Mouse (Mus musculus): ENCODE measurements around the gene Mex3d. TPM values are rescaled to one million over a fixed set of nuclear protein-coding genes. Genes with fewer than 3 reads are reported as not detected.
"Not testable (repeated sequence)": the region's sequence is repeated elsewhere in the genome, so short reads cannot be mapped to it uniquely, and the experiment has no call there.

Mex3d gene
- polyA plus RNA-seq, 1 experiment from 2014 or later = 4.1 TPM

- 58% methylated on average over 4 of the region's 5 CpGs for WGBS (ENCODE audit: missing documents)
- H3K27ac ChIP-seq = no peak overlapping the region
Observed at GRCm38 (mm10) chr10:80367954-80368353, 19.5 kb downstream of the Mex3d start.

GRCm38 (mm10) chr10:80365736-80366135, 21.7 kb downstream of the Mex3d start:
- Histone ChIP-seq H3K27ac (no peak overlapping the region), H3K4me3 (ENCODE audit: inconsistent target) (no peak overlapping the region), H3K36me3 (ENCODE audit: inconsistent target) (no peaks in the 10 kb centered on the region), H3K79me2 (ENCODE audit: inconsistent target) (no peaks in the 10 kb centered on the region)
- 81% methylated on average over 6 of the region's 6 CpGs for WGBS (ENCODE audit: missing documents)

More at GRCm38 (mm10) chr10:80367954-80368353, 19.5 kb downstream of the Mex3d start:
- Histone ChIP-seq H3K4me3 (ENCODE audit: inconsistent target) (no peak overlapping the region), H3K79me2 (ENCODE audit: inconsistent target) (no peaks in the 10 kb centered on the region), H3K36me3 (ENCODE audit: inconsistent target) (no peaks in the 10 kb centered on the region)

- no peaks in the 10 kb centered on the region for H3K79me2 ChIP-seq (ENCODE audit: inconsistent target)
- H3K27ac ChIP-seq = no peak overlapping the region
- H3K4me3 ChIP-seq (ENCODE audit: inconsistent target) = no peak overlapping the region
- no peaks in the 10 kb centered on the region for H3K36me3 ChIP-seq (ENCODE audit: inconsistent target)
- WGBS (ENCODE audit: missing documents) = 57% methylated on average over 6 of the region's 6 CpGs
Observed at GRCm38 (mm10) chr10:80363734-80364133, 23.7 kb downstream of the Mex3d start.

DNA sequence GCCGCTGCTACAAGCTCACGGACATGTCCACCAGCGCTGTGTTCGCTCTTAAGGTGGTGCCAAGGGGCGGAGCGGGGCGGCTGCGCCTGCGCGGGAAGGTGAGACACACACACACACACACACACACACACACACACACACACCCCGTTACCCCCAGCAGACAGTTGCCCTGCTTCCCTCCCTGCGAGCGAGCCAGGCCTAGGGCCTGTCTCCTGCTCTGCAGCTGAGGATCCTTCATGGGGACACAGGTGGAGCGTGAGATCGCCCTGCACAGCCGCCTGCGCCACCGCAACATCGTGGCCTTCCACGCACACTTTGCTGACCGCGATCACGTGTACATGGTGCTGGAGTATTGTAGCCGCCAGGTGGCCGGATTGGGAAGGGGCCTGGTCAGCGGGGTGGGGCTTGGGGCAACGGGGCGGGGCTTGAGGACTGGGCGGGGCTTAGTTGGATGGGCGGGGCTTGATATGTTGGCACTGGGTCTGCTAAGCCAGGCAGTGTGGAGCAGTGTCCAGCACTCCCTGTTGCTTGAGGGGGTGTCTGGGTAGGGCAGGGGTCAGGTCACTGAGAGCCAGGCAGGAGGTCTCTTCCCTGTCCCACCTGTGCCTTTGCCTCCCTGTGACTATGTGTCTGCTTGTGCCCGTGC, 29.3 kb downstream of the Mex3d start:
- Histone ChIP-seq H3K4me3 (ENCODE audit: inconsistent target) (no peak overlapping the region), H3K27ac (no peak overlapping the region), H3K79me2 (ENCODE audit: inconsistent target) (no peaks in the 10 kb centered on the region), H3K36me3 (ENCODE audit: inconsistent target) (no peaks in the 10 kb centered on the region)
- 8% methylated on average over 30 of the region's 31 CpGs for WGBS (ENCODE audit: missing documents)

GRCm38 (mm10) chr10:80357336-80357735, 30.1 kb downstream of the Mex3d start:
- Histone ChIP-seq H3K27ac (no peak overlapping the region), H3K79me2 (ENCODE audit: inconsistent target) (no peaks in the 10 kb centered on the region), H3K36me3 (ENCODE audit: inconsistent target) (no peaks in the 10 kb centered on the region), H3K4me3 (ENCODE audit: inconsistent target) (no peak overlapping the region)
- 32% methylated on average over 7 of the region's 7 CpGs for WGBS (ENCODE audit: missing documents)

- H3K36me3 ChIP-seq (ENCODE audit: inconsistent target) = no peaks in the 10 kb centered on the region
- H3K79me2 ChIP-seq (ENCODE audit: inconsistent target) = no peaks in the 10 kb centered on the region
- H3K4me3 ChIP-seq (ENCODE audit: inconsistent target) = no peak overlapping the region
- no peak overlapping the region for H3K27ac ChIP-seq
- WGBS (ENCODE audit: missing documents) = 7% methylated on average over 34 of the region's 34 CpGs
Observed at GRCm38 (mm10) chr10:80356737-80357136, 30.7 kb downstream of the Mex3d start.

GRCm38 (mm10) chr10:80356001-80356682, 31.3 kb downstream of the Mex3d start, which contains the start of gene Plk5:
TSS of gene Plk5 (plus strand) at chr10:80356459.
- 3% methylated on average over 53 of the region's 53 CpGs for WGBS (ENCODE audit: missing documents)
- Histone ChIP-seq H3K4me3 (ENCODE audit: inconsistent target) (no peak within 1 kb of the TSS), H3K36me3 (ENCODE audit: inconsistent target) (no peaks in the 10 kb centered on the region)

DNA sequence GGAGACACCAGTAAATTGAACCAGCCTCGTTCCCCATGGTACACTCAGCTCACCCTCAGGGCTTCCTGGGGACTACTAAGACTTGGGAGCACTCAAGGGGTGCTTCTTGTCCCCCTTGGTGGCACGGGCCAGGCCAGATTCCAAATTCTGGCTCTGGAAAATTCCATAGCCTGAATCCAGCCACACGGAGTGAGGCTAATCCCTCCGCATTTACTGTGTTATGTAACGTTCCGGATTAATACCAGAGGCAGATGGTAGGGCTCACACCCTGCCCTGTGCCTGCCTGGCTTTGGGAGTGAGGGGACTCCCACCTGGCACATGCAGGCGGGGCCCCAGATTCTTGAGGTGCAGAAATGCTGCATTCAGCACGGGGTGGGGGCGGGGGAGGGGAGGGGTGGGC, 32.0 kb downstream of the Mex3d start:
- Histone ChIP-seq H3K36me3 (ENCODE audit: inconsistent target) (no peaks in the 10 kb centered on the region), H3K27ac (no peak overlapping the region), H3K4me3 (ENCODE audit: inconsistent target) (no peak overlapping the region), H3K79me2 (ENCODE audit: inconsistent target) (no peaks in the 10 kb centered on the region)
- WGBS (ENCODE audit: missing documents) = 38% methylated on average over 9 of the region's 9 CpGs

More at GRCm38 (mm10) chr10:80356001-80356682, 31.3 kb downstream of the Mex3d start, which contains the start of gene Plk5:
- Histone ChIP-seq H3K27ac (no peak within 1 kb of the TSS), H3K79me2 (ENCODE audit: inconsistent target) (no peaks in the 10 kb centered on the region)

GRCm38 (mm10) chr10:80352727-80353126, 34.7 kb downstream of the Mex3d start:
- Histone ChIP-seq H3K4me3 (ENCODE audit: inconsistent target) (no peak overlapping the region), H3K36me3 (ENCODE audit: inconsistent target) (no peaks in the 10 kb centered on the region), H3K79me2 (ENCODE audit: inconsistent target) (no peaks in the 10 kb centered on the region), H3K27ac (no peak overlapping the region)
- WGBS (ENCODE audit: missing documents) = 33% methylated on average over 8 of the region's 8 CpGs

DNA sequence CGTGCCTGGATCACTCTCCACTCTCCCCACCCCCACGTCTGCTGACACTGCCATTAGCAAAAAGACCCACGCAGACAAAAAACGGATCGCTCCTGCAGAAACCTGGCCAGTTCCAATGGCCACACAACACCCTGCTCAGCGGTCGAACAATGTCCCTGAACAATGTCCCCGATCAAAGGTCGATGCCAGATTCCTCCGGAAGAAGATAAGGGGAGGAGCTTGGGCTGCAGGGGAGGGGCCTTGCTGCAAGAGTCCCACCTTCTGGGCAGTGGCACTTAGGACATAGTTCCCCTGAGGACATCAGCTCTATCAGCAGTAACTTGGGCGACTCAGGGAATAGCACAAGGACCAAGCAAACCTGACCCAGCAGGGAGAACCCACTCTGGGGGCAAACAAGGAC, 35.6 kb downstream of the Mex3d start:
- Histone ChIP-seq H3K36me3 (ENCODE audit: inconsistent target) (no peaks in the 10 kb centered on the region), H3K27ac (no peak overlapping the region), H3K79me2 (ENCODE audit: inconsistent target) (no peaks in the 10 kb centered on the region), H3K4me3 (ENCODE audit: inconsistent target) (no peak overlapping the region)
- 44% methylated on average over 11 of the region's 11 CpGs for WGBS (ENCODE audit: missing documents)

DNA sequence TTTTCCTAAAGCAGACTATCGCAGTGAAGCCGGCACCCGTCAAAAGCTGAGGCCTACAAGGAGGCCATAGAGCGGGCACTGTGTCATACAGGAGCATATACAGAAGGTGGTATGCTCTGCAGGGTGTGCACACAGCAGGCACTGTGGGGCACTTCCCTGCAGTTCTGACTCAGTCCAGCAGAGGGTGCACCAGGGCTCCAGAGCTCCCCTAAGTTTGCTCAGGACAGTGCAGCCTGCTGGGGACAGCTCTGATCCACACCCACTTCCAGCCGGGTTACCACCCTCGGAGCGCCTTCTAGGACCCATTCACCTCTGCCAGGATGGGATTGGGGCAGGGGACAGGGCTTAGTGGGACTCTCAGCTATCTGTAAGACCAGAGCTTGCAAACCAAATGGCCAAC, 37.2 kb downstream of the Mex3d start:
- no peak overlapping the region for H3K27ac ChIP-seq
- no peaks in the 10 kb centered on the region for H3K79me2 ChIP-seq (ENCODE audit: inconsistent target)
- 3% methylated on average over 7 of the region's 7 CpGs for WGBS (ENCODE audit: missing documents)

DNA sequence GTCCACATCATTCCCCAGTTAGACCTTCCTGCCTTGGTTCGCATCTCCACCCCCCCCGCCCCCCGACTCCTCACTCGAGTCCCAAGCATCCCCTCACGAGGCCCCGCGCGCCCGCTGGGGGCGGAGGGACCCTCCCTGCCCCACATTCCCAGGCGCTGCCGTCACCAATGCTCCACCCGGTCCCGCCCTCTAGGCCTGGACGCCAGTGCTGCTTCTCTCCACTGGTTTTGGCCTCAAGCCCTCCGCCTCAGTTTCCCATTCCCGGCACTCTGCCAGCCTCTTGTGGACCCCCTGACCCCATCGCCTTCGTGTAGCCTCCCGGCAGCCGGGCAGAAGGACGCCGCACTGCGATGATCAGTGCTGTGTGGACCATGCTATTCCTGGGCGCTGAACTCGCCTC, 38.5 kb downstream of the Mex3d start:
- no peaks in the 10 kb centered on the region for H3K36me3 ChIP-seq (ENCODE audit: inconsistent target)
- no peak overlapping the region for H3K4me3 ChIP-seq (ENCODE audit: inconsistent target)
- H3K79me2 ChIP-seq (ENCODE audit: inconsistent target) = no peaks in the 10 kb centered on the region
- 57% methylated on average over 13 of the region's 26 CpGs for whole genome bisulfite sequencing (ENCODE audit: missing documents)
- H3K27ac ChIP-seq = no peak overlapping the region

More for the DNA sequence above, 37.2 kb downstream of the Mex3d start:
- H3K4me3 ChIP-seq (ENCODE audit: inconsistent target) = no peak overlapping the region
- H3K36me3 ChIP-seq (ENCODE audit: inconsistent target) = no peaks in the 10 kb centered on the region

GRCm38 (mm10) chr10:80348244-80348781, 39.1 kb downstream of the Mex3d start, which contains the start of gene Adamtsl5:
TSS of gene Adamtsl5 (minus strand) at chr10:80348412.
- 3% methylated on average over 42 of the region's 42 CpGs for WGBS (ENCODE audit: missing documents)
- Histone ChIP-seq H3K27ac (peak within 1 kb of the TSS; percentile 24; the same call in 1 of the 2 replicates), H3K36me3 (ENCODE audit: inconsistent target) (no peaks in the 10 kb centered on the region), H3K4me3 (ENCODE audit: inconsistent target) (peak within 1 kb of the TSS; percentile 53), H3K79me2 (ENCODE audit: inconsistent target) (no peaks in the 10 kb centered on the region)

DNA sequence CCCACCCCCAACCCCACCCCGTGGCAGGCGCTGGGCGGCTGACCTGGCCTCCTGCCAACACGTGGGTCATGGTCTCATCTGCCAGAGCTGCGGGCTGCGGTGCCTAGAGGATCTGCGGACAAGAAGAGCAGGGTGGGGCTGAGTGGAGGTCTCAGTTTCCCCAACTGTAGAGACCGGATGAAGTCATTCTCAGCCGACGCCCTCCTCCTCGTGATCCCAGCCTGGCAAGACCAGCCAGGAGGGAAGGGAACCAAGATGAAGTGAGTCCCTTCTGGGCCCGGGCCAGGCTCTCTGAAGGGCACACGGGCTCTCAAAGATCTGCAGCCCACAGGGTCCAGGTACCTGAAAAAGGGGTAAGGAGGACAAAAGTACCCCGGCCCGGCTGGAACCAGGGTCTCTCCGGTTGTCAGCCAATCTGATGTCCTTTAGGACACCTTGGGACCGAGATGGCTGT, 39.9 kb downstream of the Mex3d start:
- H3K36me3 ChIP-seq (ENCODE audit: inconsistent target) = no peaks in the 10 kb centered on the region
- no peaks in the 10 kb centered on the region for H3K79me2 ChIP-seq (ENCODE audit: inconsistent target)
- WGBS (ENCODE audit: missing documents) = 15% methylated on average over 15 of the region's 17 CpGs
- H3K4me3 ChIP-seq (ENCODE audit: inconsistent target) = peak overlapping the region; percentile 53
- peak overlapping the region; percentile 24; the same call in 1 of the 2 replicates for H3K27ac ChIP-seq

DNA sequence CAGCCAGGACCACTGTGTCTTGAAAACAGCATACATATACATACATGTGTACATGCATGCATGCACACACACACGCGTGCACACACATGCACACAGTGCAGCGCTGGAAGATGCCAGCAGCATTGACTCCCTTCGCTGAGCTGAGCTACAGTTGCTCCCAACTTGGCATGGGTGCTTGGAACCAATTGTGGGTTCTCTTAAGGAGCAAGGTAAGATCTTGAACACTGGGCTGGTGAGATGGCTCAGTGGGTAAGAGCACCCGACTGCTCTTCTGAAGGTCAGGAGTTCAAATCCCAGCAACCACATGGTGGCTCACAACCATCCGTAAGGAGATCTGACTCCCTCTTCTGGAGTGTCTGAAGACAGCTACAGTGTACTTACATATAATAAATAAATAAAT, 41.5 kb downstream of the Mex3d start:
- WGBS (ENCODE audit: missing documents) = 94% methylated on average over 5 of the region's 6 CpGs
- H3K4me3 ChIP-seq (ENCODE audit: inconsistent target); H3K79me2 ChIP-seq (ENCODE audit: inconsistent target); H3K27ac ChIP-seq; H3K36me3 ChIP-seq (ENCODE audit: inconsistent target): not testable (repeated sequence)
